Mouse (Mus musculus) midbrain, embryonic 14.5 days (tissue): Measurements from ENCODE around the gene Lztr1. TPM values are rescaled to one million over a fixed set of nuclear protein-coding genes. Genes with fewer than 3 reads are reported as not detected.
A peak's percentile ranks its signal among the peaks of the same experiment; 100 is the strongest.
"Not testable (repeated sequence)": the region's sequence is repeated elsewhere in the genome, so short reads cannot be mapped to it uniquely, and the experiment has no call there.

Experiments
- ATAC-seq: fragments of 200-750 bp; cut with Nextera tagmentation; 2 replicates; pipeline ENCODE4 v1.8.0; 2017; ENCODE audit warnings: moderate number of reproducible peaks, moderate library complexity; ENCODE audit not compliant: low FRiP score, low TSS enrichment
- DNase-seq: peaks from one replicate; pipeline ENCODE4 v3.0.0-alpha.2; 2015
- H3K27ac ChIP-seq: fragments of 300-500 bp; sonication (generic); replicated peaks from 2 replicates; pipeline ENCODE4 v1.5.1; 2014; ENCODE audit warnings: mild to moderate bottlenecking, low read depth, low read length, moderate library complexity
- H3K27me3 ChIP-seq: fragments of 300-500 bp; sonication (generic); 2 replicates; pipeline ENCODE4 v1.6.1; 2014; ENCODE audit warnings: low read length, control low read depth, mixed read lengths; ENCODE audit not compliant: control insufficient read depth, insufficient read depth
- H3K36me3 ChIP-seq: fragments of 300-500 bp; sonication (generic); 2 replicates; pipeline ENCODE4 v1.6.1; 2014; ENCODE audit warnings: low read length, control low read depth; ENCODE audit not compliant: control insufficient read depth, insufficient read depth
- H3K4me1 ChIP-seq: fragments of 300-500 bp; sonication (generic); 2 replicates; pipeline ENCODE4 v1.6.1; 2014; ENCODE audit warnings: mild to moderate bottlenecking, antibody characterized with exemption, low read length, control low read depth; ENCODE audit not compliant: control insufficient read depth, insufficient read depth
- H3K4me2 ChIP-seq: fragments of 300-500 bp; sonication (generic); 2 replicates; pipeline ENCODE4 v1.6.1; 2014; ENCODE audit warnings: mild to moderate bottlenecking, low read length, moderate library complexity
- H3K4me3 ChIP-seq: fragments of 300-500 bp; sonication (generic); replicated peaks from 2 replicates; pipeline ENCODE4 v1.5.1; 2014; ENCODE audit warnings: low read depth, low read length
- H3K9ac ChIP-seq: fragments of 300-500 bp; sonication (generic); replicated peaks from 2 replicates; pipeline ENCODE4 v1.6.1; 2014; ENCODE audit warnings: mild to moderate bottlenecking, low read length, moderate library complexity
- H3K9me3 ChIP-seq: fragments of 300-500 bp; sonication (generic); 2 replicates; pipeline ENCODE4 v1.6.1; 2016; ENCODE audit warnings: low read length, control low read depth, mixed read lengths; ENCODE audit not compliant: control insufficient read depth
- WGBS: fragments of 180-500 bp; shearing (Covaris S2); extraction: QIAGEN DNeasy Blood & Tissue Kit; methylation state at CpG from one replicate; pipeline ENCODE4 v1.1.7; 2014; 5-methylcytosine and 5-hydroxymethylcytosine counted together
- polyA plus RNA-seq: library from polyadenylated mRNA; unstranded; fragments of >200 nt; fragmentation: Nextera tagmentation; extraction: Ambion mirVana; gene quantifications from 2 replicates; pipeline ENCODE4 v1.2.1, GENCODE M21; 2014

Gene Lztr1
- polyA plus RNA-seq, 1 experiment from 2014 or later = 121 TPM

- H3K4me2 ChIP-seq = no peak overlapping the region
These were observed 11.8 kb upstream of the Lztr1 start for GRCm38 (mm10) chr16:17496499-17497305.

GRCm38 (mm10) chr16:17499249-17499883 lies 9.1 kb upstream of the Lztr1 start:
- ATAC-seq (peak; percentile 79), DNase-seq (peak; percentile 65)
- Histone ChIP-seq H3K4me2 (peak overlapping the region; percentile 25; the same call in 1 of the 2 replicates), H3K27ac (0 out of 2 replicates have a peak overlapping the region, but pooled peaks have one; percentile 26), H3K4me3 (no peak overlapping the region), H3K9ac (no peak overlapping the region; the same call in 1 of the 2 replicates), H3K9me3 (no peaks in the 10 kb centered on the region), H3K27me3 (no peaks in the 10 kb centered on the region), H3K4me1 (peaks cover 12% of the 10 kb centered on the region), H3K36me3 (no peaks in the 10 kb centered on the region)
- 13% methylated on average over 10 of the region's 10 CpGs for WGBS

More at GRCm38 (mm10) chr16:17496499-17497305, 11.8 kb upstream of the Lztr1 start:
- Histone ChIP-seq H3K4me3 (no peak overlapping the region), H3K9me3 (no peaks in the 10 kb centered on the region), H3K27ac (peak overlapping the region; percentile 26; the same call in 1 of the 2 replicates), H3K9ac (no peak overlapping the region), H3K36me3 (no peaks in the 10 kb centered on the region), H3K4me1 (peaks cover 12% of the 10 kb centered on the region), H3K27me3 (no peaks in the 10 kb centered on the region)
- ATAC-seq (no peak), DNase-seq (peak; percentile 73)
- WGBS = 67% methylated on average over 2 of the region's 2 CpGs

GRCm38 (mm10) chr16:17502681-17503080 lies 5.8 kb upstream of the Lztr1 start:
- no peak for DNase-seq
- 81% methylated on average over 4 of the region's 4 CpGs for WGBS
- no peak overlapping the region for H3K4me3 ChIP-seq
- ATAC-seq = no peak
- no peaks in the 10 kb centered on the region for H3K36me3 ChIP-seq
- H3K9me3 ChIP-seq = no peaks in the 10 kb centered on the region
- no peak overlapping the region for H3K27ac ChIP-seq
- no peak overlapping the region for H3K4me2 ChIP-seq
- peaks cover 12% of the 10 kb centered on the region for H3K4me1 ChIP-seq
- no peak overlapping the region for H3K9ac ChIP-seq
- no peaks in the 10 kb centered on the region for H3K27me3 ChIP-seq

- Histone ChIP-seq H3K4me2 (no peak overlapping the region), H3K4me1 (peaks cover 18% of the 10 kb centered on the region)
- WGBS = 88% methylated on average over 5 of the region's 5 CpGs
These were observed 1.4 kb upstream of the Lztr1 start for GRCm38 (mm10) chr16:17507018-17507552.

GRCm38 (mm10) chr16:17508031-17508430 lies 457 bp upstream of the Lztr1 start:
- 31% methylated on average over 3 of the region's 3 CpGs for WGBS
- Histone ChIP-seq H3K4me2 (peak overlapping the region; percentile 85), H3K27ac (peak overlapping the region; percentile 92)

More at GRCm38 (mm10) chr16:17507018-17507552, 1.4 kb upstream of the Lztr1 start:
- ATAC-seq (no peak), DNase-seq (no peak)
- H3K4me3 ChIP-seq = no peak overlapping the region
- H3K9me3 ChIP-seq = no peaks in the 10 kb centered on the region
- peaks cover 8% of the 10 kb centered on the region for H3K36me3 ChIP-seq
- no peaks in the 10 kb centered on the region for H3K27me3 ChIP-seq
- H3K27ac ChIP-seq = no peak overlapping the region
- no peak overlapping the region for H3K9ac ChIP-seq

GRCm38 (mm10) chr16:17509240-17509597 lies 731 bp downstream of the Lztr1 start:
- no peaks in the 10 kb centered on the region for H3K27me3 ChIP-seq
- peak overlapping the region; percentile 84 for H3K9ac ChIP-seq
- peaks cover 27% of the 10 kb centered on the region for H3K36me3 ChIP-seq
- no peaks in the 10 kb centered on the region for H3K9me3 ChIP-seq
- peak overlapping the region; percentile 92 for H3K27ac ChIP-seq
- 15% methylated on average over 9 of the region's 9 CpGs for WGBS
- peaks cover 18% of the 10 kb centered on the region for H3K4me1 ChIP-seq
- no peak for ATAC-seq
- H3K4me2 ChIP-seq = peak overlapping the region; percentile 85
- peak overlapping the region; percentile 83 for H3K4me3 ChIP-seq
- DNase-seq = no peak

More at GRCm38 (mm10) chr16:17508031-17508430, 457 bp upstream of the Lztr1 start:
- peaks cover 18% of the 10 kb centered on the region for H3K36me3 ChIP-seq
- H3K9ac ChIP-seq = peak overlapping the region; percentile 84
- not testable (repeated sequence) for H3K9me3 ChIP-seq, H3K27me3 ChIP-seq, ATAC-seq, DNase-seq
- H3K4me3 ChIP-seq = peak overlapping the region; percentile 83
- peaks cover 18% of the 10 kb centered on the region for H3K4me1 ChIP-seq

GRCm38 (mm10) chr16:17510143-17510542 lies 1.7 kb downstream of the Lztr1 start:
- no peak for ATAC-seq
- WGBS = 98% methylated on average over 2 of the region's 2 CpGs

GRCm38 (mm10) chr16:17510686-17511085 lies 2.2 kb downstream of the Lztr1 start:
- no peak overlapping the region for H3K27ac ChIP-seq
- 98% methylated on average over 2 of the region's 2 CpGs for WGBS
- peaks cover 38% of the 10 kb centered on the region for H3K36me3 ChIP-seq
- no peak overlapping the region for H3K4me2 ChIP-seq
- H3K9ac ChIP-seq = no peak overlapping the region
- peaks cover 18% of the 10 kb centered on the region for H3K4me1 ChIP-seq
- no peaks in the 10 kb centered on the region for H3K27me3 ChIP-seq
- no peak for DNase-seq
- no peak overlapping the region for H3K4me3 ChIP-seq
- H3K9me3 ChIP-seq = no peaks in the 10 kb centered on the region
- no peak for ATAC-seq

More at GRCm38 (mm10) chr16:17510143-17510542, 1.7 kb downstream of the Lztr1 start:
- H3K9me3 ChIP-seq = no peaks in the 10 kb centered on the region
- H3K27me3 ChIP-seq = no peaks in the 10 kb centered on the region
- H3K4me1 ChIP-seq = peaks cover 18% of the 10 kb centered on the region
- H3K4me2 ChIP-seq = peak overlapping the region; percentile 85
- no peak for DNase-seq
- H3K27ac ChIP-seq = no peak overlapping the region
- H3K9ac ChIP-seq = no peak overlapping the region; the same call in 1 of the 2 replicates
- peaks cover 33% of the 10 kb centered on the region for H3K36me3 ChIP-seq
- peak overlapping the region; percentile 83 for H3K4me3 ChIP-seq
